Mouse (Mus musculus): ENCODE results near the gene Tmem131l.

Tmem131l gene

DNA sequence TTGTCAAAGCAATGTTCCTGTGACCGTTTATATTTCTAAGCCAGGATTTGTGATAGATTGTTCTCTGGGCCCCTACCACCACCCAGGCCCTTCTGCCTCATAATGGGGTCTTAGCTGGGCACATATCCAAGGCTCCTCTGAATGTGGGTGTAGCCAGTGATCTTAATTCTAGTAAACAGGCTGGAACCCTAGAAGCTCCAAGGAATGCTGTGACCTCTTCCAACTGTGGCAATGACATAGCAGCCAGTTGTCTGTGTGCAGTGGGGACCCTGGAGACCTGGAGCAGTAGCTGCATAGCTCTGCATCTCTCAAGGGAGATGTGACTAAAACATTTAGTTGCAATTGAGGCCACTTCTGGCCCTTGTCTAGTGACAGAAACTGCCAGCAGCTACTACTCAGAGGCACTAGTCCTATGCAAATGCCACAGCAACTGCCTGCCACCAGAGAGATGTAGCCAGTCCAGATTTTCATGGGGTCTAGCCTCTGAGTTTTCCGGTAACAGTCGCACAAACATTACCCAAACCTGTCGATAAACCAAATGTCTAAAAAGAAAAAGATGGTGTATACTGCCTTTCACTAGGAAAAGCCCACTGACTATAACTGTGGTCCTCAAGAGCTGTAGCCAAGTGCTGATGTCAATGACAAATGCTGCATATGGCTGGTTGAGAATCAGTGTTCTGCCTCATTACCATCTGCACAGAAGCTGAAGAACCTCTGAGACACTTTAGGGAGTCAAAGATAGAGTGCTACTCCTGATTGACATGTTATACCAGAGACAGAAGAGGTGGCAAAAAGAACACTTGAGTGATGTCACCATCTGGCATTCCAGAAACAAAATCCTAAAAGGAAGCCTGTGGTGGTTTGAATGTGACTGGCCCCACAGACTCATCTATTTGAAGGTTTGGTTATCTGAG lies 61.2 kb downstream of the Tmem131l start:
- no peak for DNase-seq (ENCODE audit: low spot score in 2 of 2)

DNA sequence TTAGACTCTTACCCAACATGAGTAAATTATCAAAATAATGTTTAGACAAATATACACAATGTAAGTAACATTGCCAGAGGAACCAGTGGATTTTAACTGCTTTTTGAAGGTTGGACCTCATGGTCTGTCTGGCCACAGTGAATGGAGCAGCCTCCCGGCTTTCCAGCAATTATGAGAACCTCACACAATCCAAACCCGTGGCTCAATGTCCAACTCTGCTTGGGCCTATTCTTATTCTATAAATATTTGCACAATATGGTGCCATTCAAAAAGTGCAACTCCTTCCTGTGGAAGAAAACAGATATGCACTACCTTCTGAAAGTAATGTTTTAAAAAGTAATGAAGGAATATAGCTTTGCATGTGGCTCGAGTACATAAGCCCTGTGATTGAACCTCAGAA lies 62.2 kb downstream of the Tmem131l start:
- no peak for DNase-seq (ENCODE audit: low spot score in 2 of 2)

DNA sequence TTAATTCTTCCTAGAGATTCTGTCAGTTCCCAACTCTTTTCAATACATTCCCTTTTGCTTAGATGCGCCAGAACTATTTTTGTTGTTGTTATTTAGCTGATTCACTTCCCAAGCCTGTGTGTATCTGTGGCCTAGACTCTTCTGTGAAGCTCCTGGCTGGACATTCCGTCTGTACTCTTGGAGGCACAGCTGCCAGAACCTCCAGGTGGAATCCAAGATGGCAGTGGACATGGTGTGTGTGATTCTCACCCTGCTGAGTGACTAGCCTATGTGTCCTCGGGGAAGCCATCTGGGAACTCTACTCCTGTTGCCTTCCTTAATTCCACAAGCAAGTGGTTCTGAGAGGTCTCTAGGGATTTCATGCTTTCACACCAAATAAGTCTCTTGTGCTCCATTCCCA lies 63.8 kb downstream of the Tmem131l start:
- DNase-seq (ENCODE audit: low spot score in 2 of 2) = no peak

DNA sequence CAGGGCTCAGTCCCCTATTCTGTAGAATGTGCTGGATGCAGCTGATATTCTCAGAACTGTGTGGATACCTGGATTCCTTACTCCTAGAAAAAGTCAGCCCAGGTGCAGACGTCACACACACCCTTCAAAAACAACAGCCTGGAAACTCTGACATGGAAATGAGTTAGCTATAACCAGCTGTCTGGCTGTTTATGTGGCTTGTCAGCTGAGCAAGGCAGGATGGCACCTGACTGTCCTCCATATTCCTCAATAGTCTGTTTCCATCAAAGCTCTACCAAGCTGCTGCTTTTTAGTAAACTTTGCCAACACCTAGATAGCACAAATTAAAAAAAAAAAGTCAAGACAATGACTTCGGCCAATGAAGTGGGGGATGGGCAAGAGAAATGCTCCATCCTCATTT lies 66.6 kb downstream of the Tmem131l start:
- no peak for DNase-seq (ENCODE audit: low spot score in 2 of 2)

DNA sequence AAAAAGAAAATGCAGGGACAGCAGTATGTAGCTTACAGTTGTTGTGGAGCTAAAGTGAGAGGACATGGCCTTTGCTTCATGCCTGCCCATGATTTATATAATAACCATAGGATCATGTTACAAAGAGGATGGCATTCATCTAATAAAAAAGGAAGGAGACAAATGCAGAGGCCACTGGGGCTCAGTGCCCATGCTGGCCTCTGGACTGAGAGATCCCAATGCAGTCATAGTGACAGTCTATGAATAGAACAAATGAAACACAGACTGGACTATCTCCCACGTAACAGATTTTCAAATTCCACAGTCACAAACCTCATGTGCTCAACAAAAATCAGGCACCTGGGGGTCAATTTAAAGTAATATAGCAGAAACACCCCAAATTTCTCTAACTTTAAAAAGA lies 69.3 kb downstream of the Tmem131l start:
- no peak for DNase-seq (ENCODE audit: low spot score in 2 of 2)

DNA sequence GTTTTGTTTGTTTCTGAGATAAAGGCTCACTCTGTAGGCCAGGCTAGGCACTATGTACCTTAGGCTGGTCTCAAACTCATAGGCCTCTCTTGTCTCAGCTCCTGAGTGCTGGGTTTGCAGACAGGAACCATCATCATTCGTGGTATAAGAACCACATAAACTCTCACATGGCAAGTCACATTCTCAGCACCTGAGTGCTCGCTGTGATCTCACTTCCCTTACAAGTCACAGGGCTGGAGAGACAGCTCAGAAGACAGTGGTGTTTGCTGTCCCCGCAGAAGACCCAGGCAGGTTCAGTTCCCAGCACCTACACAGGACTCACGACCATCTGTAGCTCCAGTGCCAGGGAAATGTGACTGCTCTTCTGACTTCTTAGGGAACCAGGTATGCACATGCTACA lies 70.9 kb downstream of the Tmem131l start:
- no peak for DNase-seq (ENCODE audit: low spot score in 2 of 2)

DNA sequence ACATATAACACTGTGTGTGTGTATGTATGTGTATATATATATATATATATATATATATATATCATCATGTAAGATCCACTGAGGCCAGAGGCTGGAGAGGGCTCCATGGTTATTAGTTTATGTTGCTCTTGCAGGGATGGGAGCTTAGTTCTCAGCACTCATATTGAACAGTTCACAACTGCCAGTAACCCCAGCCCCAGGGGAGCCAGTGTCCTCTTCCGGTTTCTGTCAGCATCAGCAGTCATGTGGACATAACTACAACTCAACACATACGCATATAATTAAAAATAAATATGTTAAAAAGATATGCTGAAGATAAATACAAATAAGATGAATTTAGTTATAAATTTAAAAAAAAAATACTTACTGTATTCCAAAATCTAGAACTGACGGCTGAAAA lies 72.2 kb downstream of the Tmem131l start:
- DNase-seq (ENCODE audit: low spot score in 2 of 2) = no peak

DNA sequence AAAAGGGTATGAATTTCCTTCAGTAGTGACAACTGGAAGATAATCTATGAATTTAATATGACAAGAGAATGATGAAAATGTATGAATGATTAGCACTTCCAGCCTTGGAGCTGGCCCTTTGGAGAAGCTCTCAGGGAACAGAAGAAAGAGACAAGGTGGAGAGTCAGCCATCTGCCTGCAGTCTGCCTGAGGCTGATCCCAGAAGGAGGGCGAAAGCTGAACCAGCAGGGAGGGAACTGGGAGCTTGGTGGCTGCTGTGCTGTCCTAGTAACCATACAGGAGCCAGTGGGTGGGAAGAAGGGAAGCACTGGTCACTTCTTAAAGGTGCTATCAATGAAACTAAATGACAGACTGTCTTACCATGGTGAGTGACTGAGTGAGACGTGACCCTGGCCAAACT lies 74.6 kb downstream of the Tmem131l start:
- DNase-seq (ENCODE audit: low spot score in 2 of 2) = no peak

DNA sequence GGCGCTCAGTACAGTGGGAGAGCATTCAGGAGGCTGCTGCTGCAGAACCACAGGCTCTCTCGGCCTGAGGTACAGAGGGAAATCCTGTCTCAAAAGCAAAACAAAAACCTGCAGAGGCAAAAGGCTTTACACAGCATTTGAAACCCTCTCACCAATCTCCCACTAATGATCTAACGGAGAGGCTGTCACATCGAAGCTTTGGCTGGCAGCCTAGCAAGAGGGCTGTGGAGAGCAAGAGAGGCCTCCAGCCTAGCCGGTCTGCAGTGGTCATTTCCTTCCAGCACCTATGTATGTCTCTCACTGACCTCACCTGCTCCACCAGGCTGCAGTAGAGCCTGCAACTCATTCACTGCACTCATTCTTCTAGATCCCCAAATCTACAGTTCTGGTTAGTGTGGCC lies 76.3 kb downstream of the Tmem131l start:
- no peak for DNase-seq (ENCODE audit: low spot score in 2 of 2)

DNA sequence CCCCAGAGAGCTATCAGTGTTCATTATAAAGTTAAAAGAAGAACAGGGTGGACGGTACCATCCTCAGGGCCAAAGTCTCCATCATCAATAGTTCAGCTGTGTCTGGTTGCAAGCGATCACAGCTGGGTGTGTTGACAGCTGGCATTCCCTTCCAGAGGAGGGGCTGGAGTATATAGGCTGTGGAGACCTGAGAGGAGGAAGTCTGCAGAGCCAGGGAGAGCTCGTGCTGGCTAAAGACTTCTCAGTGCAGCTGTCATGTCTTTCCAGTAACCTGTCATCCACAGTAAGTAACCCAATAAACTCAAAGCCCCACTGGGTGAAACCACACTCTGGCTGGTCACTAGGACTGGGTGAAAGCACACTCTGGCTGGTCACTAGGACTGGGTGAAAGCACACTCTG lies 77.4 kb downstream of the Tmem131l start:
- no peak for DNase-seq (ENCODE audit: low spot score in 2 of 2)

DNA sequence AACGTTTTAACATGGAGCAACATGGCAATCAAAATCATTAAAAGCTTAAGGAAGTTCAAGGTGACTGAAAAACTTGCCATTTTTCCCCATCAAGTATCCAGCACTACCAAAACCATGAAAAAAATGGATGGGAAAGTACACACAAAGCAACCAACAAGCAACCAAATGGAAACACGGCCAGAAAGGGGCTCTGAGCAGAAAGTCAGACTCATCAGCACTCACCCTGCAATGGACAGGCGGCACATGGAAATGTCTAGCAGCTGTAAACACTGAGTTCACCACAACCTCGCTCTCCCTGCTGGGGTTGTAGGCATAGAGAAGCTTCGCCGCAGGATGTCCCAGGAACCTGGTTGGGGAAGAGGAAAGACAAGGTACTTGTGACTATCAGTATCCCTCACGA lies 77.9 kb downstream of the Tmem131l start:
- DNase-seq (ENCODE audit: low spot score in 2 of 2) = no peak

DNA sequence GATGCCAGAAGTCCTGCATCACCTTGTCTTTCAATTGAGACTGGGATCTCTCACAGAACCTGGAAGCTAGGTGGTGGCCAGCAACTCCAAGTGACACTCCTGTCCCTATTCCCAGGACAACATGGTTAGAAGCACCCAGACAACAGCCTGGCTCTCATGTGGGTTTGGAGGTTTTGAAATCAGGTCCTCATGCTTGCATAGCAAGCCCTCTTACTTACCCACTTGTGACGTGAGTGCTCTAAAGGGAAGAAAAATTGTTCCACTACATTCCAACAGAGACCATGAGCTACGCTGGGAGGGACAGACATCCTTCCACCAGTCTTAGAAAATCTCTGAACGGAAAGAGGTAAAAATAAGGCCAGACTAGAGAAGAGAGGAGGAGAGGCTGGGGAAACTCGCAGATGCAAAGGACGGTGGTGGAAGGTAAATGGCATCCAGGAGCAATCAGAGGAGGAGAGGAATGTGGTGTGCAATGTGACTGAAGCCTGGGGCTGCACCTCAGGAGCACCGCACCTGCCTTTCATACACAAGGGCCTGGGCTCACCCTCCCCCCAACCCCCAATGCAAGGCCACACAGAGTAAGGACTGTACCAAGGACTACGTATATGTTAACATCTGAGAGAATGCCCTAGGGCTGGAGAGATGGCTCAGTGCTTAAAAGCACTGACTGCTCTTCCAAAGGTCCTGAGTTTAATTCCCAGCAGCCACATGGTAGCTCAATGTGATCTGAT lies 80.9 kb downstream of the Tmem131l start:
- DNase-seq (ENCODE audit: low spot score in 2 of 2) = no peak

DNA sequence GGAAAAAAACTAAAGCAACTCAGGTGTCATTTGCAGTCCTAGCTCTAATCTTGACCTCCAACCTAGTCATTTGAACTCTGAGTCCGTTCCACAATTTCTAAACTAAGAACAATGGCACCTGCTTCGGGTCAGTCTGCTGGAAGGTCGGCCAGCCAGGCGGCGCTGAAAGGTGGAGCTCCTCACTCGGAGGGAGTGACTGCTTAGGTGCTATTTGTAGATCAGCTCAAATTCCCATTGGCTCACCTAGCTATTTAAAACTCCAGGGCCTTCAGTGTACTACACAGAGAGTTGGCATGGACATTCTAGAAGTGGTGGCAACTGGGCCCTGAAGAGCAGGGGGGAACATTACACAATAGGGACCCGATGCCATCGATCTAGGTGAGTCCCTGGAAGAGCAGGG lies 86.1 kb downstream of the Tmem131l start:
- DNase-seq (ENCODE audit: low spot score in 2 of 2) = no peak

DNA sequence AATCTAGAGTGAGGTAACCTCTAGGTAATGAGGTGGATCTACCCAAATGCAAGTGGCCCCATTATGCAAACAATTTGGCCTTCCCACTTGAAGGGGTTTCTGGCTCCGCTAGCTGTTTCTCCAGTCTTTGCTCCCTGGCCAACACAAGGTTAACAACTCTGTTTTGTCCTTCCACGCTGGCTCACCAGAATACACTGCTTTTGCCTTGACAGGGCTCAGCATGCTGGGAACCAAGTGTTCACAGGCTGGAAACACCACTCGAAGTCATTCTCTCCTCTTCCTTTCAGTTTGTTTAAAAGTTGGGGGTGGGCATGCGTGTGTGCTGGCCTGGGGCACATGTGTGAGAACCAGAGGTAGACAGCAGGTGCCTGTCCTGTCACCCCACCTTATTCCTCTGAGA lies 91.2 kb downstream of the Tmem131l start:
- DNase-seq (ENCODE audit: low spot score in 2 of 2) = no peak

DNA sequence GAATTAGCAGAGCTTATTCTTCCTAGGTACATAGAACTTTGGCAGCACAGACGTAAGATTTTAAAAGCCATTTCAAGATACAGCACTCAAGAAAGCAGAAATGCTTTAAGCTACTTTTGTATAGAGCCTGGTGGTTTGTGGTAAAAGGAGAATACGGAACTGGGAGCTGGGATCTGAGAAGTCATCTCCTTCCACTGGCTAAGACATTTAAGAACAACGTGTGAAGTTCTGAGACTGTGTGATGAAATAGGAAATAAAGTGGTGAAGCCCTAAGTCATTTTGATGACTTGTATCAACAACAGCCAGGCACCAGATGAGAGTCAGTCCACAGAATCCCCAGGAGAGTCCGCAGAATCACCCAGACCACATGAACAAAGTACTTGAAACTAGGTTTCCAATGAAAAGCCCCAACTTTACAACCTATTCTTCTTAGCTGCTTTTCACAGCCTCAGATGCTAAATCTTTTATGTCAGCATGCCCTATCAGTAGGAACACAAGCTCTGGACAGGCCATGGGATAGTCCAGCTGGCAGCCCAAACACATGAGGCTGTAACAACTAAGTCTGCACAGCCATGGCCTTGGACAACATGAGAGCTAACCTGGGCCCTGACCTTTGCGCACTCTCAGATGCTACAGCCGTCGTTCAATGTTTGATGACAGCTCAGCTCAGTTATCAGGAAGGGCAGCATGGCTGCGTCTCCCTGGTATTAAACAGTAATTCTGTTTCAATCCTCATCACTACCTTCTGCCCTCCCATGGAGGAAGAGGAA lies 92.3 kb downstream of the Tmem131l start:
- DNase-seq (ENCODE audit: low spot score in 2 of 2) = no peak

DNA sequence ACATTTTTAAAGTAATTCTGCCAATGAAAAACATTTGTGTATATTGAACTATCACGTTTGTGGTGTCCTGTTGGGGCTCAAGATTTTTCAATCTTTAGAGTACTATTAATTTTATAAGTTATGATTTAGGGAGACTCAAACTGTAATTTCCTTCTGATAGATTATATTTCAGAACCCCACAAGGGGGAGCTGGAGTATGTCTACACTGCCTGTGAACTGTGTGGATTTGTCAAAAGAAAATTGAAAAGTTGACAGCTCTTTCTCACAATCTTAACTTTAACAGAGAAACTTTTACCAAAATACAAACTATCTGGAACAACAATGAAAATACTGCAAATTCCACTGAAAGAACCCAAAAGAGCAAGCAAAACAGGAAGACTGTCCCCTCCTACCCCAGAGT lies 93.1 kb downstream of the Tmem131l start:
- DNase-seq (ENCODE audit: low spot score in 2 of 2) = no peak

DNA sequence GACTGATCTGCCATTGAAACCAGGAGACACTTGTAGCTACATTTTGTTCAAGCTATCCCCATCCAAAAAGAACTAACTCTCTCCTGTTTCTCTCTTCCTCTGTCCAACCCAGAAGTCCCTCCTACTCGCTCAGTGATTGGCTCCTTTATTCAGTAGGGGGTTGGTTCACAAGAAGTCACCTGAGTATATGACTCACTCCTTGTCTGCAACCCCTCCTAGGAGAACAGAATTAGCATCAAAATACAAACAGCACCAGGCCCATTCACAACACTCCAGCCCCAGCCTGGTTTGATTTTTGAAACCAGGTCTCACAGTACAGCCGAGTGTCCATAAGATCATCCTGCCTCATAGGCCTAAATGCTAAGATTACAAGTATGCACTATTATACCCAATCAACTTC lies 96.3 kb downstream of the Tmem131l start:
- no peak for DNase-seq (ENCODE audit: low spot score in 2 of 2)

DNA sequence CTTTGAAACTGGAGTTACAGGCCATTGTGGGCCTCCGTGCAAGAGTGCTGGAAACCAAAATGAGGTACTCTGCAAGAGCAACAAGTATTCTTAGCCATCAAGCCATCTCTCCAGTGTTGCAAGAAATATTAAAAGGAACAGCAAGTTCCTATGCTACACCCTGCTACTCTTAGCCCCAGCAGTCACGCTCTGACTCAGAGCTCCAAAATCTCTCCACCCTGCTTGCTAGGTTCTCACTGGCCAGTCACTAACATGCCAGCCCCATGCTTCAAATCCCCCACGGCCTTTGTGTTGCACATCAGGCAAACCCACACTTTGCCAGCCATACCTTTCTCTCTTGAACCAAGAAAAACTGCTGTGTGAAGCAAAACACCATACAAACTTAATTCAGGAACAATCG lies 96.8 kb downstream of the Tmem131l start:
- no peak for DNase-seq (ENCODE audit: low spot score in 2 of 2)

DNA sequence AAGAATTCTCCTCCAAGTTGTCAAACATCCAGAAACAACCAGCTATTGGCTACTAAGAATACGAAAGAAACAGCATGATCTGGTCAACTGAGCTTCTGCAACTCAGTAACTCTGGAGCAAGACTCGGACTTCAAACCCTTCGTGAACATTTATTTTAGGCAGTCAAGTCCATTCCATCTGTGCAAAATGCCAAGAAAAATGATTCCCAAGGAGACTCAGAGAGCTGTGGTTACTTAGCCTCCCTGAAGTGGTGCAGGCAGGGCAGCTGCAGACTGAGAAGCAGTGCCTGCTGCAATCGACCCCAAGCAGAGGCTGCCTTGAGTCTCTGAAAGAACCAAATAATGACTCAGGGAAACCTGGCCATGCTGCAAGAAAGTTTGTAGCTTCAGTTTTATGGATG lies 98.1 kb downstream of the Tmem131l start:
- no peak for DNase-seq (ENCODE audit: low spot score in 2 of 2)

DNA sequence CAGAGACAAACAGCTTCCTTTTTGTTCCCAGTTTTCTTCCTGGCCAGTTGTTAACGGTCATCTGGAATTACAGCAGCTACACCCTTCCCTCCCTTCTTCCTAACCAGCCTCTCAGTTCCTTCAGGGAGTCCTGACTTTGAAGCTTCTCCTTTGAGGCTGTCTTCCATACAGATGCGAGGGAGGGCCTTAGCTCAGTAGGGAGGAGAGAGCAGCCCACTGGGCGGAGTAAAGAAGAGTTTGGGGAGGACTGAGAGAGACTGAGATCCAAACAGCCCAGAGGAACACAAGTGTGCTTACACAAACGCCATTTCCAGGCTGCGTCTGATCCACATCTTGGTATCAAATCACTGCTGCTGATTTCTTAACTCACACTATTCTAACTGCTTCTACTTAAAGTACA lies 101.1 kb downstream of the Tmem131l start:
- no peak for DNase-seq (ENCODE audit: low spot score in 2 of 2)

DNA sequence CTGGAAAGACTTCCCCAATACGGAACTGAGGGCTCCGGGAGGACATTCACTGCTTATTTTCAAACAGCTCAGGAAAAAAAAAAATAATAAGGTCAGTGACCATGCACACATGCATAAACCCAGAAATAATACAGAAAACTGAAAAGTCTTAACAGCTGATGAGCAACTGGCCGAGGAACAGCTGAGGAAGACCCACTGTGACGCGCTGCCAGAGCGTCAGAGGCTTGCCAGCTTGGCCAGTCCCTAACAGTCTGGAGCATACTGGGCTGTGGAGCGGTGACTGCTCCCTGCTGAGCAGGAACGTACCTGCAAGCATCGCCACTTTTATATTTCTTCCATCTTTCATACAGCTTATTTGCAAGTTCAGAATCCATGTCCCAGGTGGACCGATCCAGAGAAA lies 105.5 kb downstream of the Tmem131l start:
- DNase-seq (ENCODE audit: low spot score in 2 of 2) = no peak

DNA sequence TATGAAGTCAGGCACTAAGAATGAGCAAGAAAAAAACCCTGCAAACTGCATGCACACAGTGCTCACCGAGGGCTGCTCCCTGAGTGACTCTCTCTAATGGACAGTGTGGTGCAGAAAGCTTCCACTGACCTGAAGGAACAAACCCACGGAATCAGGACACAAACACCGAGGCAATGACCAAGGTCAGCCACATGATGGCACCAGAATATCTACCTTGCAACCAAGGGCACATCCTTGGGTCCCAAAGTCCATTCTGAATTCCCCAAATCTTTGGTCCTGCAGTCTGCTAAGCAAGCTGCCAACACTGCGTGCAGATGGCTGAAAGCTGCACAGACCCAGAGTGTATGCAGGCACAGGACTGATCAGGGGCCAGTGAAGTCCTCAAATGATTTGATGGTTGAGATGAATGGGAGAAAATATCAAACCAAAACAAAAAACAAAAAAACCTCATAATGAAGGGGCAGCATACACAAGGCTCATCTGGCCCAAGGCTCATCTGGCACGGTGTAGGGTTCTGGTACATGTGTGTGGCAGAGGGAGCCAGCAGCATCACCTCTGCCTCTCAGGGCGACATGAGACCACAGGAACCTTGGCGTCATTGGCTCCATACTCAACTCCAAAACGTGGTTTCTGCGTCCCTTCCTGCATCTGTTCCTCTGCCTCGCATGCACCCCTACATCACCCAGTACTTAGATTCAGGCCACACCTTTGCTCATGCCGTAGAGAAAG lies 124.0 kb downstream of the Tmem131l start:
- DNase-seq (ENCODE audit: low spot score in 2 of 2) = no peak
